Mouse (Mus musculus) megakaryocyte, adult 5-6 weeks (primary cell): ENCODE data around the gene Hist2h2aa1. TPM values are rescaled to one million over a fixed set of nuclear protein-coding genes. Genes with fewer than 3 reads are reported as not detected.
A peak's percentile ranks its signal among the peaks of the same experiment; 100 is the strongest.
"Not testable (repeated sequence)": the region's sequence is repeated elsewhere in the genome, so short reads cannot be mapped to it uniquely, and the experiment has no call there.

ENCODE experiments used
- ATAC-seq: 2 replicates; pipeline ENCODE4 v1.8.0; 2016; ENCODE audit warnings: mild to moderate bottlenecking, inconsistent platforms; ENCODE audit not compliant: poor library complexity, severe bottlenecking
- total RNA-seq, 2 experiments: library from RNA; stranded (forward) in 1 of 2; stranded (reverse) in 1 of 2; fragments of 153-499, 151-499 nt in 1 of 2; fragments of 221-1000, 200-1000 nt in 1 of 2; gene quantifications; 2 replicates each; pipeline versions ENCODE4 v1.2.3 to v1.2.4; 2015 to 2017

Gene Hist2h2aa1
- total RNA-seq, 2 experiments from 2014 or later, result 14,692 TPM; not detected in 1

- no peak for ATAC-seq
Measured at GRCm38 (mm10) chr3:96273591-96274465, 28.5 kb downstream of the Hist2h2aa1 start.

- peak; percentile 37 for ATAC-seq
Measured at GRCm38 (mm10) chr3:96277428-96277799, 32.1 kb downstream of the Hist2h2aa1 start.

DNA sequence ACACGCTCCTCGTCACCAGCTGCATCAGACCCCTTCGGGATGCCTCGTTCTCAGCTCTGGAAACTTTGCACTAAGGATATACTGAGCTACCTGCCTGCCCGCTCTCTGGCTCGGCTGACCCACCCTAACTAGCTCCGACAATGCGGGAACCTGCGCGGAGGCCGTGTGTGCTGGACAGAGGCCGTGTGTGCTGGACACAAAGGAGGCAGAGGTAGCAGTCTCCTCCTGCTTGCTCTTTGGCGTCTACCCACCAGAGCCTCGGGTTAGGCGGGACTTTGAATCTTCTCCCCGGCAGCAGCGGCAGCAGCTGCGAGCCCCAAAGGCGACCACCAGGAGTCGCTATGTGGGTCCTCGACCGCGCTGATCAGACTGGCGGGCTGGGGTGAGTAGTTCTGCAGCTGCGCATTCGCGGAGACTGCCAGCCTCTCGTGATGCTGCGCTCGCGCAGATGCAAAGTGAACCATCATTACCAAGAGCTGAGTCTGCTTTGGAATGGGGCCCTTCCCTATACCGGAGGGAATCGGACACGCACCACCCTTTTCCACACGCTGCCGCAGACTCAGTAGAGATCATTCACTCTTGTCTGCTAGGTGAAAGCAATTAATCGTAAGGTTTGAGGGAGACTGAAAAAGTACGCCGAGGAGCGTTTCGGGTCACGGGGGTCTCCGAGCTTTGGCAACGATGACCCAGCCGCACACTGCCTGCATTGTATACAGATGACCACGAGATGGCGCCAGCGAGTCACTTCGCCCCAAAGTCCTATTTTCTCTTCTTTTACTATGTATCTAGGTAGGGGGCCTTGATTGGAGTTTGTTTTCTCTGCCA is 32.7 kb downstream of the Hist2h2aa1 start:
- peak; percentile 95 for ATAC-seq

GRCm38 (mm10) chr3:96280660-96281059 is 35.4 kb downstream of the Hist2h2aa1 start:
- no peak for ATAC-seq

DNA sequence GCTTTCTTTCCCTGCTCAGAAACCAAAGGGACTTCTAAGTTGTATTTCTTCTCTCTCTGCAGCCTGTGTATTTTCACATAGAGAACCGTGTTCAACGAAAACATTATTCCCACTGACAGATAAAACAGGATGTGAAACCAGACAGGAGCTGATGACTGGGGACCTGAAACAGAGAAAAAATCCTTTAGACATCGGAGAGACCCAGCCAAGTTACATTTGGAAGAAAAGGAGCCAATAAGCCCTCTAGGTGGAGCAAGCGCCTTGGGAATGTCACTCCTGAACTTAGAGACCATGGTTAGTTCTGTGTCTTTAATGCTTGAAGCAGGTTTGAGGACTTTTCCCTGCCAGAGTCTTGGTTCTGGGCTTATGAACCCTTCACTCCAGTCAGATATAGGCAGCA is 39.2 kb downstream of the Hist2h2aa1 start:
- ATAC-seq, result peak; percentile 49

GRCm38 (mm10) chr3:96287334-96287733 is 42.0 kb downstream of the Hist2h2aa1 start:
- ATAC-seq, result not testable (repeated sequence)

DNA sequence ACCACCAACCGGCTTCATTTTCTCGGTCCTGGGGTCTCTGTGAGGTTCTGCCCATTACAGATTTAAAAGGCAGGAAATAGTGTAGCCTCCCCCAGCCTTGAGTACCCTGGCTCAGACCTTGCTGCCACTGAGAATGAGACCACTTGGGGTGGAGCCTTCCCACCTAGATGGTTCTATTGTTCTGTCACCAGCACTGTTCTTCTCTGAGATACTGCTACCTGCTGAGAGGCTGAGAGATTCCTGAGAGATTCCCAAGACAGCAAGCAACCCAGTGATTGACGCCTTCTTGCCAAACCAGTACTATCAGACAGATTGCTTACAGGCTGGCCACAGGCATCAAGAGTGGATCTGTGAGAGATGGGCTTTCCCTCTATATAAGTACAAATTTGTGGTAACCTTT is 43.9 kb downstream of the Hist2h2aa1 start:
- no peak for ATAC-seq

DNA sequence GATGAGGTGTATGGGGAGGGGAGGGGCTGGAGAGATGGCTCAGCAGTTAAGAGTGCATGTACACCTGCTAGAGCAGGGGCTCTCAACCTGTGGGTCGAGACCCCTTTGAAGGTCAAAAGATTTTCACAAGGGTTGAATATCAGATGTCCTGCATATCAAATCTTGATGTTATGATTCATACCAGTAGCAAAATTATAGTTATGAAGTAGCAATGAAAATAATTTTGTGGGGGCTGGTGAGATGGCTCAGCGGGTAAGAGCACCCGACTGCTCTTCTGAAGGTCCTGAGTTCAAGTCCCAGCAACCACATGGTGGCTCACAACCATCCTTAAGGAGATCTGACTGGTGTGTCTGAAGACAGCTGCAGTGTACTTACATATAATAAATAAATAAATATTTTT is 45.4 kb downstream of the Hist2h2aa1 start:
- not testable (repeated sequence) for ATAC-seq

- ATAC-seq, result no peak
Measured at GRCm38 (mm10) chr3:96292641-96293040, 47.3 kb downstream of the Hist2h2aa1 start.

DNA sequence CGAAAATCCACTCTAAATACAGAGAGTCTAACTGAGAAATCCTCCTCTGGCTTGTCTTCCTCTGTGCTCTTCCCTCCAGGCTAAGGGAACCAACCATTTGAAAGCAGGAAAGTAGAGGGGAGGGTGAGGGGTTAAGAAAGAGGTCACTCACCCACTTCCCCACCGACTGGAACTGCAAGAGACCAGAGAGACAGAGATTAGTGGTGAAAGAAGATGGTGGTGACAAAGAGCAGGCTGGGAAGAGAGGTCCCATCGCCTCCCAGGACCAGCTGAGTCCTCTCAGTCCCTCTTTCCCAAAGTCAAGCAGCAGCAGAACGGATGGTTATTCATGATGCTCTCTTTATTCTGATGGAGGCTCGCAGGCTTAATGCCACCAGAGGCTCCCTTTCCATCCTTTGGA is 48.1 kb downstream of the Hist2h2aa1 start:
- ATAC-seq, result peak; percentile 71

- peak; percentile 86 for ATAC-seq
Measured at GRCm38 (mm10) chr3:96293787-96294186, 48.5 kb downstream of the Hist2h2aa1 start, which contains the start of gene Fcgr1. Gene Fcgr1, minus strand, starts transcription at chr3:96293969.

Other genes with a start within 250 kb of the Hist2h2aa1 start
- gene Plekho1, start 249.5 kb upstream of the Hist2h2aa1 start, total RNA-seq (2015), result 116 and 124 TPM in 2 replicates
- gene Plekho1, start 249.5 kb upstream of the Hist2h2aa1 start, total RNA-seq (2017), result 104 and 119 TPM in 2 replicates
- 23.8 and 31.2 TPM in 2 replicates for gene Vps45, start 187.0 kb upstream of the Hist2h2aa1 start, total RNA-seq (2015)
- 9.5 and 11.6 TPM in 2 replicates for gene Vps45, start 187.0 kb upstream of the Hist2h2aa1 start, total RNA-seq (2017)
- 1.2 and 1.3 TPM in 2 replicates for gene Otud7b, start 141.0 kb upstream of the Hist2h2aa1 start, total RNA-seq (2015)
- 3.1 and 4.8 TPM in 2 replicates for gene Otud7b, start 141.0 kb upstream of the Hist2h2aa1 start, total RNA-seq (2017)
- gene Mtmr11, start 83.5 kb upstream of the Hist2h2aa1 start, total RNA-seq (2015), result 0.09 TPM in 1 of 2 replicates, not detected in the other
- not detected in 2 replicates for gene Mtmr11, start 83.5 kb upstream of the Hist2h2aa1 start, total RNA-seq (2017)
- gene Sf3b4, start 73.2 kb upstream of the Hist2h2aa1 start, total RNA-seq (2015), result 51.0 and 64.8 TPM in 2 replicates
- gene Sf3b4, start 73.2 kb upstream of the Hist2h2aa1 start, total RNA-seq (2017), result 15.4 and 16.3 TPM in 2 replicates
- gene Sv2a, start 64.3 kb upstream of the Hist2h2aa1 start, total RNA-seq (2015), result 0.09 and 0.11 TPM in 2 replicates
- gene Sv2a, start 64.3 kb upstream of the Hist2h2aa1 start, total RNA-seq (2017), result 0.07 TPM in 1 of 2 replicates, not detected in the other
- 11.9 and 14.2 TPM in 2 replicates for gene Bola1, start 25.8 kb upstream of the Hist2h2aa1 start, total RNA-seq (2015)
- gene Bola1, start 25.8 kb upstream of the Hist2h2aa1 start, total RNA-seq (2017), result 9.9 and 12.1 TPM in 2 replicates
- gene Hist2h2ab, start 25.6 kb upstream of the Hist2h2aa1 start, total RNA-seq (2015), result 6.0 and 6.9 TPM in 2 replicates
- 70.6 and 78.2 TPM in 2 replicates for gene Hist2h2ab, start 25.6 kb upstream of the Hist2h2aa1 start, total RNA-seq (2017)
- 43.3 and 49.5 TPM in 2 replicates for gene Hist2h2ac, start 24.6 kb upstream of the Hist2h2aa1 start, total RNA-seq (2015)
- gene Hist2h2ac, start 24.6 kb upstream of the Hist2h2aa1 start, total RNA-seq (2017), result 3,888 and 4,875 TPM in 2 replicates
- gene Hist2h2be, start 24.4 kb upstream of the Hist2h2aa1 start, total RNA-seq (2015), result 10.2 and 11.9 TPM in 2 replicates
- 14.8 and 14.9 TPM in 2 replicates for gene Hist2h2be, start 24.4 kb upstream of the Hist2h2aa1 start, total RNA-seq (2017)
- gene Hist2h3c2, start 6.4 kb upstream of the Hist2h2aa1 start, total RNA-seq (2015), result 319 and 351 TPM in 2 replicates
- 146 and 157 TPM in 2 replicates for gene Hist2h3c2, start 6.4 kb upstream of the Hist2h2aa1 start, total RNA-seq (2017)
- 98.2 and 115 TPM in 2 replicates for gene Hist2h2aa2, start 5.2 kb upstream of the Hist2h2aa1 start, total RNA-seq (2015)
- not detected in 2 replicates for gene Hist2h2aa2, start 5.2 kb upstream of the Hist2h2aa1 start, total RNA-seq (2017)
- gene Hist2h3c1, start 1.2 kb downstream of the Hist2h2aa1 start, total RNA-seq (2015), result 17.8 and 20.2 TPM in 2 replicates
- gene Hist2h3c1, start 1.2 kb downstream of the Hist2h2aa1 start, total RNA-seq (2017), result 2.8 TPM in 1 of 2 replicates, not detected in the other
- 187 and 212 TPM in 2 replicates for gene Hist2h4, start 17.8 kb downstream of the Hist2h2aa1 start, total RNA-seq (2015)
- gene Hist2h4, start 17.8 kb downstream of the Hist2h2aa1 start, total RNA-seq (2017), result 175 TPM in 2 replicates
- 1,096 and 1,674 TPM in 2 replicates for gene Hist2h3b, start 23.2 kb downstream of the Hist2h2aa1 start, total RNA-seq (2015)
- gene Hist2h3b, start 23.2 kb downstream of the Hist2h2aa1 start, total RNA-seq (2017), result 491 and 548 TPM in 2 replicates
- 1,241 and 1,605 TPM in 2 replicates for gene Hist2h2bb, start 24.3 kb downstream of the Hist2h2aa1 start, total RNA-seq (2015)
- 11,779 and 12,958 TPM in 2 replicates for gene Hist2h2bb, start 24.3 kb downstream of the Hist2h2aa1 start, total RNA-seq (2017)
- 15.7 and 25.4 TPM in 2 replicates for gene Fcgr1, start 48.5 kb downstream of the Hist2h2aa1 start, total RNA-seq (2015)
- gene Fcgr1, start 48.5 kb downstream of the Hist2h2aa1 start, total RNA-seq (2017), result 24.5 and 27.9 TPM in 2 replicates
- not detected in 2 replicates for gene BC107364, start 206.8 kb downstream of the Hist2h2aa1 start, total RNA-seq (2015)
- gene BC107364, start 206.8 kb downstream of the Hist2h2aa1 start, total RNA-seq (2017), result not detected in 2 replicates